Mouse (Mus musculus) urinary bladder, postnatal 14 days (tissue): Measurements from ENCODE around the gene Myo1e.
"Not testable (repeated sequence)": the region's sequence is repeated elsewhere in the genome, so short reads cannot be mapped to it uniquely, and the experiment has no call there.

ENCODE experiments used
- DNase-seq: peaks from one replicate; pipeline ENCODE4 v3.0.0; 2021; ENCODE audit warnings: low spot score

Myo1e gene

DNA sequence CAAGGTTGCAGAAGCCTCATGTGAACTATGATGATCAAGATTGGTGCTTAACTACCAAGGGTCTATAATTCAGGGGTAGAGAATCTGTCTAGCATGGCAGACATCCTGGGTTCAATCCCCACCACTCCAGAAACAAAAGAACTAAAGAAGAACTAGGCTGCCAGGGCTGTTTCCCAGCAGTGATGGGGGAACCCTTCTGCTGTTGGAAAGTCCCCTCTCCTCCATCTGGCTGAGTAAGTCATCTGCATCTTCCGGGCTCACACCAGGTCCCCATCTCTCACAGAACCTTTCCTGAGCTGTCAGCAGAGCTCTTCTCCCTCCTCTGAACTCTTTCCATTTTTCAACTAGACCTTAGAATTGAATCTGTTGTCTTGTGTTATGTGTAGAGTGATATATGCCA is 45.9 kb downstream of the Myo1e start:
- no peak for DNase-seq

DNA sequence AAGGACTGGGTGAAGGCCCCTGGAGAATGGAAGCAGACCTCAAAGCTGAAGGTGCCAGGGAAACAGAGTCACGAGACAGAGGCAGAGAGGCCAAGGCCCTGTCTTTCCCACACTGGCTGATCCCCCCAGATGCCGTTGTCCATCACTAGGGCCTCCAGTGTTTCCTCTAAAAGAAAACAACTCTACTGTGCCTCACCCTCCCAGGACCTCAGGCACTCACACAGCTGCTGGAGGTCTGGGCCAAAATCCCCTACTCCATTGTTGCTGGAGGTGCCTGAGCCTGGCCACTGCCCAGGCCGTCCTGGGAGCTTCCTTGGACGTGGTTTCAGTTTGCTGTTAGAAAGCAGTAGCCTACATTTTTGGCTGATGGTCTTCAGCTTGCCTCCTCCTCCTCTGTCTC is 47.9 kb downstream of the Myo1e start:
- DNase-seq, result no peak

DNA sequence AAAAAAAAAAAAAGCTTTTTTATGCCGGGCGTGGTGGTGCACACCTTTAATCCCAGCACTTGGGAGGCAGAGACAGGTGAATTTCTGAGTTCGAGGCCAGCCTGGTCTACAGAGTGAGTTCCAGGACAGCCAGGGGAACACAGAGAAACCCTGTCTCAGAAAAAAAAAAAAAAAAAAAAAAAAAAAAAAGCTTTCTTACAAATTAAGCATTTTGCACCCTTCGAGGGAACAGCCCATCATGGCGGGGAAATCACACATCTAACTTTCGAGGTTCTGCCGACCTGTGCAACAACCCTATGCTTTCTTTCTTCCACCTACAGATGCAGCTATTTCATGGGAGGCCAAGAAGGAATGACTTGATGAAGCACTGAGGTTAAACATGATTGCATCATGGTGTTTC is 48.9 kb downstream of the Myo1e start:
- DNase-seq, result not testable (repeated sequence)

DNA sequence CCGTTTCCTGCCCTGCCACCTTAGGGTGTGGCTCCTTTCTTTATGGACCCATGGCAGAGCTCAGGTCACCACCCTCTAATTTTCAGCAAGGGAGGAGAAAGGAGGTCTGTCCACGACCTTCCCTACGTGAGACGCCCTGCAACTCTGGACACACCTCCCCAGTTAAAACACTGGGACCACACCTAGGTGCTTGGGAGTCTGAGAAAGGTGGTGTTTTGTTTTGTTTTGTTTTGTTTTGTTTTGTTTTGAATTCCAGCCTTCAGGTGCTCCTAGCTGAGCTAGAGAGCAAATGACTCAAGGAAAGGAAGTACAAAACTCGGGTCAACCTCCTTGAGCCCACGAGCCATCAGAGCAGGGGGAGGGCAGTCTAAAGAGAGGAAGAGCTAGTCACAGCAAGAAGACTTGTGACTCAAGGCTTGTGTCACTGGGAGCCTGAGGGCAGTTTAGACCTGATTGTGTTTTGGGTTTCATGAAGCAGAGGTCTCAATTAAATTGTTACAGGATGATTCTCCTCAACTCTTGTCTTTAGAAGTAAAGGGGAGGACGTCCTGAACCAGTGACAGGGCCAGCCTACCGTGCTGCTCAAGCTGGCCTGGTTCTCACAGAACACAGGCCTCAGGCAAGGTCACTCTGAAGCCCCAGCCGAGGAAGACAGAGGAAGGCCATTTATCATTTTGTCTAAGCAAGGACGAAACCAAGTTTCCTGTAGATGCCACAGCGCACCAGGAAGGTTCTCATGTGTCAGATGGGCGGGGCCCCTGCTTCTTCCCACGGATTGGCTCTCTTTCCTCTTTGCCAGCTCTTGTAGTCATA is 50.3 kb downstream of the Myo1e start:
- DNase-seq, result peak; percentile 41

DNA sequence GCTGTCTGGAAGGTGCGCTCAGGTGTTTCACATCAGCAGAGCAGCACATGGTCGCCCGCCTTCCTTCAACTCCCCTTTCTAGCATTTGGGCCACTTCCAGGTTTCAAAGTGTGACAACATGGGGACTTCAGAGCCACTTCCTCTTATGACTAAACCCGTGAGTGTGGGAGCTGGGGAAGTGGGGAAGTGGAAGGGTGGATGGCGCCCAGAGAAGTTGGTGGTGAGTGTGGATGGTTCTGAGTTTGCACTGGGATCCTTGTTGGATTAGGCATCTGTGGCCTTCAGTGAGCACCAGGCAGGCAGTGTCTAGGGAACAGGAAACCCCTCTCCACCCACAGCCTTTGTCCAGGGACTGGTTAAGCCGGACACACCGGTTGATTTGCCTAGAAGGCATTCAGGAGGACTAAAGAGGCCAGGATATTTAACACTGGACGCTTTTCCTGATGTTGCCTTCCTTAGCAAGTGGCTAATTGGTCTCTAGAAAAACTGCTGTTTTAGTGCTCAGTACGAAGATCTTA is 53.2 kb downstream of the Myo1e start:
- DNase-seq, result peak; percentile 88

DNA sequence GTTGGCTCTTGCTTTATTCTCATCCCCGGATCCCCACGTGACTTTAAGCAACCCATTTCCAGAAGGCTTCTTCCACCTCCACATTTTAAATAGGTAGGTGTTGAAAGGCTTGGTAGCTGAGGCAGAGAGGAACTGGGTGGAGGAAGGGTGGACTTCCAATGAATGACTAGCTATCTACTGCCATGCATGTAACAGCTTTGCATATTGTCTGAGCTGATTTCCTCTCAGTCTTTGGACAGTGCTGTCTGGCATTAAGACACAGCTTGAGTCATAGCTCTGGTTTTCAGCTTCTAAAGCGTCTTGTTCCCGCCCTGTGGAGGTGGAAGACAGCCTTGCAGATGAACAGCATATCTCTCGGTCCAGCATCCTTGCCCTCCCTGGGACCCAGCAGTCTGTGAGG is 54.5 kb downstream of the Myo1e start:
- DNase-seq, result no peak

DNA sequence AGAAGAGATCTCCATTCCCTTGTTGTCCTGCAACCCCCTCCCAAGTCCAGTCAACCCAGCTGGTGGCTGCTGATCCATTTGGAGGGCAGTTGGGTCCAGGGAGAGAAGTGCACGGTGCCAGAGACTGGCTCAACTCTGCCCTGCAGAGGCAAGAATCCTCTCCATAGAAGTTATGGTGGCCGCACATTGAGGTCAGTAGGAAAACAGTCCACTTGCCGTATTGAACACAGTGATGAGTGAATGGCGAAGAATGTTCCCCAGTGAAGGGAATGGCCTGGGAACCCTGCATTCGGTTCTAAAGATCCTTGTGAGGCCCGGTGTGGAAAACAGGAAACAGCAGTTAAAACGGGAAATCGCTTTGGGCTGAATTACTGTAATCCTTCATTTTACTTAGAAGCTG is 56.0 kb downstream of the Myo1e start:
- DNase-seq, result no peak

DNA sequence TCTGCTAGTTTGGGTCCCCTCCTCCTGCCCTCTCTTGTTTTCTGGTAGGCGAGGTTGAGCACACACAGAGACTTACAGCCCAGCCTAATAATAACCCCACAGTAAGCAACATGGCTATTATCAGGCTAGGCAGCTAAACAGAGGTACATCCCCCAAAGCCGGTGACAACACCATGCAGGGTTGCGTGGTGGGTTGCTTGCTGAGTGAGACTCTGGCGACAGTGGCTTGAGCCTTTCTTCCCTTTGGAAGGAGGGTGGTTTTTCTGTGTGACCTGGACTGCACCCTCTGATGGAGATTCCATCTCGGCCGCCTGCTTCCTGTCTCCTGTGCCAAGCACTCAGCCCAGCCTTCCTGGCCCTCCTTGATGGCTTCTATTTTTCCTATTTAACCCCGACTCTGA is 56.6 kb downstream of the Myo1e start:
- DNase-seq, result peak; percentile 55

DNA sequence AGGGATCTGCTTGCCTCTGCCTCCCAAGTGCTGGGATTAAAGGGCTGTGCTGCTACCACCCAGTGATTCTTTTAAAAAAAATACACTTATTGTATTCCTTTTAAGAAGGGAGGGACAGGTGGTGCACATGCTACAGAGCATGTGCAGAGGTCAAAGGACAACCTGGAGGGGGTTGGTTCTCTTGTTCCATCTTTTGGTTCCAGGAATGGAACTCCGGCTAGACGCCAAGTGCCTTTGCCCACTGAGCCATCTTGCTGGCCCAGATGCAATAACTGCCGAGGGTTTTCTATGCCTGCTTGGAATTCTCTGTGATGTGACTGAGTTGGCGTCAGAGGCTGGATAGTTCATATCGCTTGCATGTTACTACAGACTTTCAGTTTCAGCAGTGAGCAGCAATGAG is 58.4 kb downstream of the Myo1e start:
- DNase-seq, result no peak

DNA sequence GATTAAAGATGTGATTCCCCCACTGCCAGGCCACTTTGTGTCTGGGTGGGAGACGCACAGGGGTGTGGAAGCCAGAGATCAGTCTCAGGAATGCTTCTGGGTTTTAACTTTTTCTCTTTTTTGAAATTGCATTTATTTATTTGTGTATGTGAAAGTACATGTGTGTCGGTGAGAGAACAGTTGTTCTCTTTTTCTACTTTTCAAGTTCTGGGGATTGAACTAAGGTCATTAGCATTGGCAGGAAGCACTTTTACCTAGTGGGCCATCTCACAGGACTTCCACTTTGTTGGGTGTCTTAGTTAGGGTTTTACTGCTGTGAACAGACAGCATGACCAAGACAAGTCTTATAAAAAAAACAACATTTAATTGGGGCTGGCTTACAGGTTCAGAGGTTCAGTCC is 59.0 kb downstream of the Myo1e start:
- no peak for DNase-seq

DNA sequence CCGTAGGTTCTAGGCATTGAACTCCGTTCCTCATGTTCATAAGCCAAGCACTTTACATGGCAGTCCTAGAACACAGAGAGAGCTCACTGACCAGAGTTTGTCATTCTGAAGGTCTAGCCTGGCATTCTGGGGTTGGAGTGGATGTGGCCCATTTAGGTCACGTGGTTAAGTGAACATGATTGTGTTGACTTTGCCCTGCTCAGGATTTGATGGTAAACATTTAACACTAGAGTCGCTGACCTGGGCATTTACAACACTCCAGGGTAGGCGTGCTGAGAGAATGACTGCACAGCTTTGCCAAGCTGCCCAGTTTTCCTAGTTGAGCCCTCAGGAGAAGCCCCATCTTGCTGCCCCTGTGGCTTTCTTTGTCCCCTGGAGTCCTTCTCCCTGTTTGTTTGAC is 60.0 kb downstream of the Myo1e start:
- DNase-seq, result no peak

DNA sequence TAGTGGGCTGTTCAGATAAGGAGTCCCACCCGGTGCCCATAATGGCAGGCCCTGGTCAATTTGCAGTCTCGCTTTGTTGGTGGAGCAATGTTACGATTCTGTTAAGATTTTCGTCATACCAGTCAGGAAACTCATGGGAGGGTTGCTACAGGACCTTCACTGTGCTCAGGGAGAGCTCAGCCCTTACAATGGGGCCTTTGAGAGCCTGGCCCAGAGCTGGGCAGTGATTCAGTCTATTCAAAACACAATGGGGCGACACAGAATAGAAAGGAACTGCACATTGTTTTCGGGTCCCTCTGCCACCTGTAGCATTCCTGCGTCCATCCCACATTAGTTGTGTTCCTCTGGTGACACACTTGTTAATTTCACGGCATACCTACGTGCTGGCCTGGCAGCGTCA is 62.2 kb downstream of the Myo1e start:
- DNase-seq, result no peak

DNA sequence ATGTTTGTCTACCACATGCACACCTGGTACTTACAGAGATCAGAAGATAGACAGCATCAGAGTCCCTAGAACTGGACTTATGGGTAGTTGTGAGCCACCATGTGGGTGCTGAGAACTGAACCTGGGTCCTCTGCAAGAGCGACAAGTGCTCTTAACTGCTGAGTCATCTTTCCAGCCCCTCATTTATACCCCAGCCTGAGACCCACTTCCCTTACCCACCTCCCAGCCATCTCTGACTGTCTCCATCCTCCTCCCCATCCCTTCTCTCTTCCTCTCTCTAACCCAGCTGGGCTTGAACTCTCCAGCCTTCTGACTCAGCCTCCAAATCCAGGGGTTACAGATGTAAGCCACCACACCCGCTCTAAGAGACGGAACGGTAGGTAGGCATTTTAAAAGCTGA is 63.3 kb downstream of the Myo1e start:
- no peak for DNase-seq

DNA sequence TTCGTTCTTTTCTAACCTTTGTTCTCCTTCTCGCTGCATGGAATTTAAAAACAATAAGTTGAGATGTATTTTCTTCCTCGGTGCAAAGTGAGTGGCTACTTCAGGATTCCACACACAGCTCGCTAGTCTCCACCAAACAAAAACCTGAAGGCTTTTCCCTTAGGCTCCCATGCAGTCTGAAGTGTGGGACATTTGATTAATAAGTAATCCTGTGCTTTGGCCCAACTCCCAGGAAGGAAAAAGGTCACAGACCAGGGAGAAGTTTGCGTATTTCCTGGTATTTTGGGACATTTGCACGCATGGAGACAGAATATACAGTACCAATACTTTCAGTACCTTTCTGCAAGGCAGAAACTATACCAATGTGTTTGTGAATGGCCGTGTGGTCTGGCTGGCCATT is 64.0 kb downstream of the Myo1e start:
- DNase-seq, result no peak

DNA sequence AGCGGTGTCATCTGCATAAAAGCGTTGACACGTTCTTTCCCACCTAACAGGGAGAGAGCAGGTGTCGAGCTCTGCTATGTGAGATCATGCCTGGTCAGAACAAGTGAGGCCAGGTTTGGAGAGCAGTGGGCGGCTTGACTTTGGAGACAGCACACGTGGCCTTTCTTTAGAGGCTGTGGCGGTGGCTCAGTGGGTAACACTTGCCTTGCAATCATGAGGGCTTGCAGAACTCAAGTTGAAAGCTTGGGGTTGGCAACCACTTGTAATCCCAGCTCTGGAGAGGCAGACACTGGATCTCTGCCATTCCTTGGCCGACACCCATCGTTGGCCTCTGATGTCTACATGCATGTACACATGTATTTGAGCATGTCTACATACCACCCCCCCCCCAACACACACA is 64.5 kb downstream of the Myo1e start:
- no peak for DNase-seq

DNA sequence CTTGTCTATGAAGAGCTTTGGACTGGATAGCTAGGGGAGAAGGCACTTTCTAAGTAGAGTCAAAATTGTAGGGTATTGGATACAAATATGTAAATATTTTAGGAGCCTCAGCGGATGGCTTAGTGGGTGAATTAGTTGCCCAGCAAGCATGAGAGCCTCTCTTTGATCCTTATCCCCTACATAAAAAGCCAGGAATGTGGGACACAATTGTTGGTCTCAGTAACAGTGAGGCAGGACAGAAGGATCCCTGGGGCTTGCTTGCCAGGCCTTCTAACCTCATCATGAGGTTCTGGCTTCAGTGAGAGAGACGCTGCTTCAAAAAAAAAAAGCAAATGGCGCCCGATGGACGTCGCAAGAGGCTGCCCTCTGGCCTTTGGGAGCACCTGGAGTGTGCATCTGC is 66.9 kb downstream of the Myo1e start:
- no peak for DNase-seq

DNA sequence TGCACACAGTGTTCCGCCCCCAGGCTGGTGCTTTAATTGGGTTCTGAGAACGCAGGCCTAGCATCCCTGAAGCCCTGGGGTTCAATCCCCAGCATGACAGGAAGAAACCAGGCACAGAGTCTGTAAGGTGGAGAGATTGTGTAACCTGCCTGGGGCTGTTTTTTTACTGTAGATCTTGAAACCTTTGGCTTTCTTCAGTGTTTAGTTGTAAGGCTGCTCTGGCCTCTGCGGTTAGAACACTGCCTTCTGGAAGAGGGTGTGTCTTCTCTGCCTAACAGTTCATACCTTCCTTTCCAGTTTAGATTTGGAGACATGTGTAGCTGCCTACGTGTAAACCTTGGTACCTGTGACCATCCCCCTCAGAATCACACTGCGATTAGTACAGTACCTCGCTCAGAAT is 67.3 kb downstream of the Myo1e start:
- no peak for DNase-seq

DNA sequence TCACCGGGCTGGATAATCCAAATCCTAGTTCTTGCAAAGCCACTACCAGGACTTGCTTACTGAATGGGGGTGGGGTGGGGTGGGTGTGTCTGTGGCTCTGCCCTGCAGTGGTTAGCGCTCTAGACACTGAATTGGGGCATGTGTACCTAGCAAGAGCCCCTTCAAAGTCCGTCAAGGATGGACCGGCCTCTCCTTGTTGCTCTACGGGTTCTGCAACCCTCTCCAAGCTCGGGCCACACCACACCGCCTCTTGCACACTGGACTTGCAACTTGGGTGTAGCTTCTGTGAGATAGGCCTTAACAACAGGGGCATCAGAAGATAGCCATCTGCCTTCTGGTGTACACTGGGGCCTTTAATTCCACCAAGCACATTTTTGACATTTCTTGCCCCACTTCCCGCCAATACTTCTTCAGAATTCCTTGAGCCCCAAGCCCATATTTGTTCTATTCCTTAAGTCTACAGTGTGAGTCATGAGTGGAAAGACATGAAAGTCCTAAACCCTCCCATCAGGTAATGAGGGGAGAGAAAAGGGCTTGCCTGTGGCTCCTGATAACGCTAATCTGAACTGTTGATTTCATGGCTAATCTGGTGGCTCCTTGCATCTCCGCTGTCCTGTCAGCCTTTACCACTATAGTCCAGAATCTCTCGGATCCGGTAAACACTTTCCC is 67.9 kb downstream of the Myo1e start:
- DNase-seq, result peak; percentile 36

DNA sequence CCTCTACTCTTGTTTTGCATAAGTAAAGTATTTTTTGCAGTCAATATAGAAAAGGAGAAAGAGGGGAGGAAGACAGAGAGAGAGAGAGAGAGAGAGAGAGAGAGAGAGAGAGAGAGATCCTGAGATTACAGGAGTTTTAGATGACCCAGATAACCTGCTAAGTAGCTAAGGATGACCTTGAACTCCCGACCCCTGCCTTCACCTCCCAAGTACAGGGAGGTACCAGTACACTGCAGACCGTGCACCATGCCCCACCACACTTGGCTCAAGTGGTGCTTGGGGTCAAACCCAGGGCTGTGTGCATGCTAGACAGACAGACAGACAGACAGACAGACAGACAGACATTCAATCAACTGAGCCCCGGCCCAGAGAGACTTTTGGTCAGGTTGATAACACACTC is 69.9 kb downstream of the Myo1e start:
- no peak for DNase-seq

DNA sequence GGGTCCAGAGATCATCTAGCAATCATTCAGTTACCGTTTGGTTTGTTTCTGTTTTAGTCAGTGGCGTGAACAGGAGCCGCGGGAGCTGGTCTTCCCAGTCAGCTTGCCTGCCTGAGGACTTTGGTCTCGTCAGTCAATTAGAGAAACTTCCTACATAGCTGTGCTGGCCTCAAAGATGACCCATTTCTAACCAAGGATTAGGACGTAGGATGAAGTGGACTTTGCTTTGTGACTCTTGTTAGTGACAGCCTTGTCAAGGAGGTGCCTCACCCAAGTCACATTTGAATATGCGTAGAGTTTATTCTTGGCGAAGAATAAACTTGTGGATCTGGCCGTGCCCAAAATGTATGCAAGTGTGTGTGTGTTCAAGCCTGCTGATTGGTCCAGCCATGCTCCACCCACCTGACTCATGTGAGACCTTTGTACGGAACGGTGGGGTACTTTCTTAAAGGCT is 70.4 kb downstream of the Myo1e start:
- DNase-seq, result no peak

DNA sequence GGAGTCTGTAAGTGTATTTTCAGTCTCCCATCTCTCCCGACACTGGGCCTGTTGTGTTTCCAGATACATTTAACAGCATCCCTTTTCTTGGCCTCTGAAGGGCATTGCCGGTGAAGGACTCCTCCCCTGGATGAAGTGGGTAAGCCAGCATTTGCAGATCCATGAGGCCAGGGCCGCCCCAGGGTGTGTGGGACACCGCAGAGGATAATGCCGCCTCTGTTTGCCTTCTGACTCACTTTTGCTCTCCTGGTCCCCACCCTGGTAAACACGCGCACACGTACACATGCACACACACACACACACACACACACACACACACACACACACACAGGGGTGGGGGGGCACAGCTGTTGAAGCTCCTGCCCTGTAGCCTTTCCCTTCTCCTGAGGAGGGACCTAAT is 74.3 kb downstream of the Myo1e start:
- DNase-seq, result peak; percentile 39

DNA sequence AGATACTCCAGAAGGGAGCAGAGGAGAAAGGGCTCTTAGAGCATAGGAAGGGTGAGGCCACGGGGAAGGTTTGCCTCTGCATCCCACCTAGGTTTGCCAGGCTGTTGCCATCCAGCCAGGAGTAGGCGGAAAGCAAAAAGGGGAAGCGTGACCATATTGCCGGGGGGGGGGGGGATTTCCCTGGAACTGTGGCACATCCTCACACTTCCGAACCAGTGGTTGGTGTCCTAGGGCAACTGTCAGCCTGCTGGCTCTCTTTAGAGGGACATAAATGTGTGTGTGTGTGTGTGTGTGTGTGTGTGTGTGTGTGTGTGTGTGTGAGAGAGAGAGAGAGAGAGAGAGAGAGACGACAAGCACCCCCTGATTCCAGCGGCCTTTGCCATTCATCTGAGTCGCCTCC is 75.0 kb downstream of the Myo1e start:
- DNase-seq, result no peak

DNA sequence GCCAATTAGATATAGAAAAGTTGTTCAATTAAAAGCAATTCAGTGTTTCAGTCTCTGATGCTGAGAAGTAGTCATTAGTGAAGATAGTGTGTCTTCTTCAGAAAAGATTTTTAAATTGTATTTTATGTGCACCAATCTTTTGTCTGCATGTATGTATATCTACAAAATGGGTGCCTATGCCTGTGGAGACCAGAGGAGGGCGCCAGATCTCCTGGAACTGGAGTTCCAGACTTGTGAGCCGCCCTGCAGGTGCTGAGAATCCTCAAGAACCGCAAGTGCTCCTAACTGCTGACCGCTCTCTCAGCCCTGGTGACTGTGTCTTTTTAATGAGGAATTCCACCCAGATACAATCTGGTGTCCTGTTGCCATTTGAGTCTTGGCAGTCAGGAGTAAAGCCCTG is 76.0 kb downstream of the Myo1e start:
- DNase-seq, result no peak
